Mouse (Mus musculus) CH12.LX (cell line): ENCODE measurements at regions not wholly inside any gene's neighbourhood (a gene's known extent, or its start where the extent isn't known, plus 50 kb on each side); places are given as distances from the start of the nearest gene placed in this dataset.

Experiments
- CHD1 ChIP-seq: IDR thresholded peaks from 2 replicates; pipeline ENCODE4 v1.6.1; 2012; ENCODE audit warnings: low read depth, low read length, improper control_type of control experiment, inconsistent platforms
- CTCF ChIP-seq, 2 experiments: IDR thresholded peaks in 1 of 2; conservative IDR thresholded peaks in 1 of 2; 2 replicates each; pipeline ENCODE4 v1.5.1; 2011 to 2012; ENCODE audit warnings: low read depth in 2 of 2, low read length in 2 of 2, improper control_type of control experiment in 1 of 2, inconsistent platforms in 1 of 2, mild to moderate bottlenecking in 1 of 2, moderate library complexity in 1 of 2
- ELF1 ChIP-seq: IDR thresholded peaks from 2 replicates; pipeline ENCODE4 v1.6.1; 2014; ENCODE audit warnings: low read depth, mild to moderate bottlenecking, inconsistent platforms, low read length, improper control_type of control experiment
- EP300 ChIP-seq: IDR thresholded peaks from 2 replicates; pipeline ENCODE4 v1.6.1; 2011; ENCODE audit warnings: low read length, improper control_type of control experiment
- HCFC1 ChIP-seq: IDR thresholded peaks from 2 replicates; pipeline ENCODE4 v1.6.1; 2012; ENCODE audit warnings: low read depth, mild to moderate bottlenecking, inconsistent platforms, low read length, improper control_type of control experiment
- MAZ ChIP-seq: IDR thresholded peaks from 2 replicates; pipeline ENCODE4 v1.6.1; 2012; ENCODE audit warnings: low read depth, mild to moderate bottlenecking, inconsistent platforms, low read length, improper control_type of control experiment, moderate library complexity
- MEF2A ChIP-seq: IDR thresholded peaks from 2 replicates; pipeline ENCODE4 v1.6.1; 2014; ENCODE audit warnings: low read depth, mild to moderate bottlenecking, inconsistent platforms, low read length, improper control_type of control experiment, borderline replicate concordance
- MXI1 ChIP-seq: IDR thresholded peaks from 2 replicates; pipeline ENCODE4 v1.6.1; 2011; ENCODE audit warnings: mild to moderate bottlenecking, low read depth, low read length, improper control_type of control experiment
- MYC ChIP-seq: IDR thresholded peaks from 2 replicates; pipeline ENCODE4 v1.6.1; 2011; ENCODE audit warnings: low read depth, mild to moderate bottlenecking, improper control_type of control experiment, low read length
- POLR2A ChIP-seq: IDR thresholded peaks from 2 replicates; pipeline ENCODE4 v1.6.1; 2011; ENCODE audit warnings: low read depth, mild to moderate bottlenecking, improper control_type of control experiment, low read length
- SIN3A ChIP-seq: IDR thresholded peaks from 2 replicates; pipeline ENCODE4 v1.6.1; 2012; ENCODE audit warnings: low read length, improper control_type of control experiment, inconsistent platforms
- TBP ChIP-seq: conservative IDR thresholded peaks from 2 replicates; pipeline ENCODE4 v1.6.1; 2011; ENCODE audit warnings: low read depth, low read length, improper control_type of control experiment
- USF1 ChIP-seq: IDR thresholded peaks from 2 replicates; pipeline ENCODE4 v1.6.1; 2014; ENCODE audit warnings: low read depth, mild to moderate bottlenecking, inconsistent platforms, low read length, improper control_type of control experiment
- USF2 ChIP-seq: conservative IDR thresholded peaks from 2 replicates; pipeline ENCODE4 v1.6.1; 2011; ENCODE audit warnings: low read depth, low read length, improper control_type of control experiment

DNA sequence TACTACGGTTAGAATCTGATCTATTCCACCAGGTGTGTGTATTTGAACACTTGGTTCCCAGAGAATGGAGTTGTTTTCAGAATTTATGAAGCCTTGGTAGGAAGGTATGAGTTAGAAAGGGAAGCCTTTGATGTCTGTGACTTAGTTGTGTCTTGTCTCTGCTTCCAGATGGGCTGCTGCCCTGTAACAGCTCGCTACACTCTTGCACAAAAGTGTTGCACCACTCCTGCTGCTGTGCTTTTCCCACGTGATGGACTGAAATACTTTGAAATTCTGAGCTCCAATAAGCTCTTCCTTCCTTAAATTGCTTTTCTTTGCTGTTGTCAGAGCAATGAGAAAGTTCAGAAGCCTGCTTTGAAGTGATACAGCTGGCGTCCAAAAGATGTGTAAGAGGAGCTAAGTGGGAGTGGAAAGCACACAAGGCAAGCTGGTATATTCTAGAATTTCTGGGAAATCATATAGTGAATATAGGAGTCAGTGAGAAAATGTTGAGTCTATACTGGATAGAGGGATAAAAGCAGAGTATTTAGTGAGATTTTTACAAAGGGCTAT, 174.9 kb upstream of the Kcnq5 start:
- TF ChIP-seq POLR2A: no peak
- TF ChIP-seq MYC: no peak
- TF ChIP-seq USF1: no peak
- no peak for TF ChIP-seq CTCF (conservative IDR thresholded peaks at IDR 0.05 in 1 of 2, IDR thresholded peaks at IDR 0.05 in 1 of 2; ENCODE audit: low read depth in 2 of 2, low read length in 2 of 2)
- TF ChIP-seq SIN3A: no peak
- no peak for TF ChIP-seq ELF1
- no peak for TF ChIP-seq MEF2A
- TF ChIP-seq EP300: no peak
- TF ChIP-seq MAZ: no peak
- no peak for TF ChIP-seq MXI1
- TF ChIP-seq CHD1: no peak
- TF ChIP-seq TBP: no peak
- no peak for TF ChIP-seq USF2
- TF ChIP-seq HCFC1: no peak
